Comparison of ENCODE assay signal across 21 mouse cellular contexts in genomic region chr6:108261506-108261905, GRCm38 (mm10).
"Had no signal": no experiment of that assay in that cellular context is flagged by ENCODE, and none has a peak within 500 bp of the region (broad histone marks: within the 10 kb centered on the region; RNA-seq: fewer than 3 reads in every experiment).

No protein-coding gene starts in this region.

- H3K4me3 ChIP-seq: heart, adult 2 months; hindbrain, embryonic 10.5 days; hindbrain, embryonic 12.5 days; intestine, embryonic 15.5 days; layer of hippocampus, adult 2 months; left cerebral cortex, adult 2 months; limb, embryonic 13.5 days; limb, embryonic 15.5 days; liver, embryonic 12.5 days had no signal

- H3K27ac ChIP-seq: heart, adult 2 months; hindbrain, embryonic 10.5 days; hindbrain, embryonic 12.5 days; hindbrain, embryonic 14.5 days; intestine, embryonic 15.5 days; left cerebral cortex, adult 2 months; limb, embryonic 13.5 days; limb, embryonic 15.5 days; liver, embryonic 12.5 days; liver, embryonic 14.5 days had no signal

- H3K9me3 ChIP-seq: hindbrain, embryonic 10.5 days; hindbrain, embryonic 12.5 days; intestine, embryonic 15.5 days; limb, embryonic 13.5 days; limb, embryonic 15.5 days; liver, embryonic 12.5 days had no signal

- ATAC-seq: hindbrain, embryonic 16.5 days; inflammation-experienced regulatory T-cells, adult 6 months; intestine, embryonic 15.5 days; intestine, postnatal 0 days; liver, embryonic 12.5 days had no signal

- DNase-seq: gastrocnemius, postnatal 14 days; heart, adult 2 months; heart, postnatal 10 days; heart, postnatal 4 days; kidney, postnatal 10 days; kidney, postnatal 4 days; left cerebral cortex, postnatal 4 days had no signal

- H3K27me3 ChIP-seq: hindbrain, embryonic 12.5 days; intestine, embryonic 15.5 days; limb, embryonic 13.5 days; limb, embryonic 15.5 days; liver, embryonic 12.5 days had no signal

- H3K36me3 ChIP-seq: hindbrain, embryonic 10.5 days; hindbrain, embryonic 12.5 days; intestine, embryonic 15.5 days; limb, embryonic 13.5 days; limb, embryonic 15.5 days; liver, embryonic 12.5 days had no signal

- H3K4me2 ChIP-seq: heart, embryonic 11.5 days; hindbrain, embryonic 12.5 days; hindbrain, embryonic 14.5 days; intestine, embryonic 15.5 days; limb, embryonic 13.5 days; limb, embryonic 15.5 days; liver, embryonic 12.5 days had no signal

- H3K4me1 ChIP-seq: hindbrain, embryonic 12.5 days; intestine, embryonic 15.5 days; limb, embryonic 15.5 days had no signal

- H3K9ac ChIP-seq: hindbrain, embryonic 12.5 days; hindbrain, embryonic 14.5 days; intestine, embryonic 15.5 days; limb, embryonic 13.5 days; limb, embryonic 15.5 days; liver, embryonic 12.5 days; liver, embryonic 14.5 days had no signal
